Mouse (Mus musculus): ENCODE results near the gene Gm21887.
"Not testable (repeated sequence)": the region's sequence is repeated elsewhere in the genome, so short reads cannot be mapped to it uniquely, and the experiment has no call there.

Gene Gm21887

DNA sequence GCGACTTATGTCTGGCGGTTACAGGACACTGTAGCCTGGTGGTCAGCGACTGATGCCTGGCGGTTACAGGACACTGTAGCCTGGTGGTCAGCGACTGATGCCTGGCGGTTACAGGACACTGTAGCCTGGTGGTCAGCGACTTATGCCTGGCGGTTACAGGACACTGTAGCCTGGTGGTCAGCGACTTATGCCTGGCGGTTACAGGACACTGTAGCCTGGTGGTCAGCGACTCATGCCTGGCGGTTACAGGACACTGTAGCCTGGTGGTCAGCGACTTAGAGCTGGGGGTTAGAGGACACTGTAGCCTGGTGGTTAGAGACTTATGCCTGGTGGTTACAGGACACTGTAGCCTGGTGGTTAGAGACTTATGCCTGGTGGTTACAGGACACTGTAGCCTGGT is 4.0 kb downstream of the Gm21887 start:
- peak in 1 of 2 experiments; percentile 2 for DNase-seq (ENCODE audit: low spot score in 2 of 2)

- not testable (repeated sequence) for DNase-seq (ENCODE audit: low spot score in 2 of 2)
Observed at GRCm38 (mm10) chrX:170014038-170014437, 4.6 kb downstream of the Gm21887 start.

DNA sequence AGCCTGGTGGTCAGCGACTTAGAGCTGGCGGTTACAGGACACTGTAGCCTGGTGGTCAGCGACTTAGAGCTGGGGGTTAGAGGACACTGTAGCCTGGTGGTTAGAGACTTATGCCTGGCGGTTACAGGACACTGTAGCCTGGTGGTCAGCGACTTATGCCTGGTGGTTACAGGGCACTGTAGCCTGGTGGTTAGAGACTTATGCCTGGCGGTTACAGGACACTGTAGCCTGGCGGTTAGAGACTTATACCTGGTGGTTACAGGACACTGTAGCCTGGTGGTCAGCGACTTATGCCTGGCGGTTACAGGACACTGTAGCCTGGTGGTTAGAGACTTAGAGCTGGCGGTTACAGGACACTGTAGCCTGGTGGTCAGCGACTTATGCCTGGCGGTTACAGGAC is 6.4 kb downstream of the Gm21887 start:
- not testable (repeated sequence) for DNase-seq (ENCODE audit: low spot score in 2 of 2)

- DNase-seq (ENCODE audit: low spot score in 2 of 2) = peak; percentile 93 to 94
Observed at GRCm38 (mm10) chrX:170017333-170018245, 8.1 kb downstream of the Gm21887 start.

GRCm38 (mm10) chrX:170018571-170019218 is 9.2 kb downstream of the Gm21887 start:
- peak; percentile 57 to 81 for DNase-seq (ENCODE audit: low spot score in 2 of 2)

- peak; percentile 34 to 75 for DNase-seq (ENCODE audit: low spot score in 2 of 2)
Observed at GRCm38 (mm10) chrX:170019219-170019953, 9.9 kb downstream of the Gm21887 start.

- DNase-seq (ENCODE audit: low spot score in 2 of 2) = peak; percentile 86 to 96
Observed at GRCm38 (mm10) chrX:170019954-170020689, 10.7 kb downstream of the Gm21887 start.

GRCm38 (mm10) chrX:170020690-170021050 is 11.2 kb downstream of the Gm21887 start:
- DNase-seq (ENCODE audit: low spot score in 2 of 2) = peak; percentile 28 to 88

GRCm38 (mm10) chrX:170021205-170021604 is 11.7 kb downstream of the Gm21887 start:
- peak; percentile 9 to 53 for DNase-seq (ENCODE audit: low spot score in 2 of 2)

DNA sequence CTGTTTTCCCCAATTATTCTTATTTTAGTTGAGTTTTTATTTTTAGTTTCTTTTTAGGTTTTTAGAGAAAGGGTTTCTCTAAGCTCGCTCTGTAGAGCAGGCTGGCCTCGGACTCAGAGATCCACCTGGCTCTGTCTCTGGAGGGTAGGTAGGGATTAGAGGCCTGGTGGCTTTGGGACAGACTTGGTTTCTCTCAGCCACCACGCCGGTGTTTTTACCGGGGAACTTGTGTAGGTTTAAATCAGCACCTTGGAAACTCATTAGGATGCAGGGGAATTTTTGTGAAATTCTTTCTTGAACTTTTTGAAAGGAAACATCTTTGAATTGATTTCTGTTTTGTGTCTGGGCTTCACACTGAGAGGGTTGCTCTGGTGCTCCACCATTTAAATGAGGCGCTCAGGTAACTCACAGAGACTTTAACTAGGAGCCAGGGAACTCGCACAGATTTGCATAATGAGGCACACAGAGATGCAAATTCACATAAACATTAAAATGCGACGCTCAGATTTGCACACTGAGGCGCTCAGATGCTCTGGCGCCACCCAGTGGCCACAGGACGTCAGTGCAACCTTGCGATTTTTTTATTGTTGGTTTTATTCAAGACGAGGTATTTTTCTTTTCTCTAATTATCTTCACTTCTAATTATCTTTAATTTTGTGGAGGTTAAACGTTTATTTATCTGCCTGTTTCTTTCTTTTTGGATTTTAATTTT is 12.4 kb downstream of the Gm21887 start:
- DNase-seq (ENCODE audit: low spot score in 2 of 2) = peak; percentile 27 to 78

All from thymus, postnatal 10 days (tissue).